Mouse (Mus musculus) brain, embryonic 14.5 days (tissue): Measurements from ENCODE around the gene Spdye4c.

Experiments used
- CTCF ChIP-seq: fragments of 200-500 bp; IDR thresholded peaks from 2 replicates; pipeline ENCODE4 v1.5.1; 2012; ENCODE audit warnings: inconsistent platforms, mild to moderate bottlenecking, moderate library complexity, borderline replicate concordance; ENCODE audit not compliant: insufficient read depth, insufficient read length; ENCODE audit errors: extremely low read depth
- POLR2A ChIP-seq: fragments of 200-500 bp; IDR thresholded peaks from 2 replicates; pipeline ENCODE4 v1.6.1; 2012; ENCODE audit warnings: mild to moderate bottlenecking, inconsistent platforms, borderline replicate concordance; ENCODE audit not compliant: poor library complexity, insufficient read depth, insufficient read length, severe bottlenecking; ENCODE audit errors: extremely low read depth

GRCm38 (mm10) chr2:128548262-128548661 lies 42.7 kb upstream of the Spdye4c start:
- TF ChIP-seq POLR2A, result no peak
- no peak for TF ChIP-seq CTCF
